Mouse (Mus musculus) midbrain, embryonic 15.5 days (tissue): ENCODE measurements around the gene Fgfr2. TPM values are rescaled to one million over a fixed set of nuclear protein-coding genes. Genes with fewer than 3 reads are reported as not detected.

Experiments used
- ATAC-seq: fragments of 200-750 bp; cut with Nextera tagmentation; replicated peaks from 2 replicates; pipeline ENCODE4 v1.8.0; 2017; ENCODE audit warnings: moderate TSS enrichment
- H3K27ac ChIP-seq: fragments of 300-500 bp; sonication (generic); 2 replicates; pipeline ENCODE4 v1.5.1; 2015; ENCODE audit warnings: mild to moderate bottlenecking, inconsistent platforms
- H3K27me3 ChIP-seq: fragments of 300-500 bp; sonication (generic); replicated peaks from 2 replicates; pipeline ENCODE4 v1.6.1; 2015; ENCODE audit warnings: inconsistent platforms
- H3K36me3 ChIP-seq: fragments of 300-500 bp; sonication (generic); replicated peaks from 2 replicates; pipeline ENCODE4 v1.6.1; 2015; ENCODE audit warnings: inconsistent platforms
- H3K4me1 ChIP-seq: fragments of 300-500 bp; sonication (generic); 2 replicates; pipeline ENCODE4 v1.6.1; 2015; ENCODE audit warnings: inconsistent platforms
- H3K4me2 ChIP-seq: fragments of 300-500 bp; sonication (generic); 2 replicates; pipeline ENCODE4 v1.6.1; 2015; ENCODE audit warnings: inconsistent platforms, mild to moderate bottlenecking, moderate library complexity
- H3K4me3 ChIP-seq: fragments of 300-500 bp; sonication (generic); 2 replicates; pipeline ENCODE4 v1.5.1; 2015; ENCODE audit warnings: mild to moderate bottlenecking, inconsistent platforms
- H3K9ac ChIP-seq: fragments of 300-500 bp; sonication (generic); 2 replicates; pipeline ENCODE4 v1.6.1; 2015; ENCODE audit warnings: mild to moderate bottlenecking, inconsistent platforms
- H3K9me3 ChIP-seq: fragments of 300-500 bp; sonication (generic); 2 replicates; pipeline ENCODE4 v1.6.1; 2016; ENCODE audit warnings: inconsistent platforms
- whole genome bisulfite sequencing: fragments of 180-500 bp; shearing (Covaris S2); methylation state at CpG from one replicate; pipeline ENCODE4 v1.1.7; 2015; ENCODE audit warnings: mixed read lengths; 5-methylcytosine and 5-hydroxymethylcytosine counted together
- polyA plus RNA-seq: library from polyadenylated mRNA; unstranded; fragments of >200 nt; fragmentation: Nextera tagmentation; extraction: Ambion mirVana; gene quantifications from 2 replicates; pipeline ENCODE4 v1.2.1, GENCODE M21; 2015

Gene Fgfr2
- polyA plus RNA-seq, 1 experiment from 2014 or later = 23.3 TPM

- Histone ChIP-seq H3K27ac (no peak overlapping the region), H3K9me3 (no peaks in the 10 kb centered on the region), H3K4me3 (peak overlapping the region; percentile 47), H3K27me3 (0 out of 2 replicates have a peak, but pooled peaks cover 7% of the 10 kb centered on the region), H3K4me1 (peaks cover 23% of the 10 kb centered on the region), H3K4me2 (peak overlapping the region; percentile 98), H3K36me3 (no peaks in the 10 kb centered on the region), H3K9ac (peak overlapping the region; percentile 23; the same call in 1 of the 2 replicates)
- 1% methylated on average over 18 of the region's 18 CpGs for WGBS
- peak; percentile 67 for ATAC-seq
Measured at GRCm38 (mm10) chr7:130646762-130647139, 2476.4 kb downstream of the Fgfr2 start.

GRCm38 (mm10) chr7:130645994-130646761, 2477.0 kb downstream of the Fgfr2 start:
- Histone ChIP-seq H3K36me3 (no peaks in the 10 kb centered on the region), H3K4me1 (peaks cover 23% of the 10 kb centered on the region), H3K4me3 (peak overlapping the region; percentile 47), H3K9ac (peak overlapping the region; percentile 23), H3K4me2 (peak overlapping the region; percentile 98), H3K9me3 (no peaks in the 10 kb centered on the region), H3K27me3 (0 out of 2 replicates have a peak, but pooled peaks cover 7% of the 10 kb centered on the region), H3K27ac (peak overlapping the region; percentile 55)
- ATAC-seq = peak; percentile 75
- WGBS = under 1% methylated on average over 54 of the region's 55 CpGs

GRCm38 (mm10) chr7:130645332-130645993, 2477.7 kb downstream of the Fgfr2 start:
- peak overlapping the region; percentile 23 for H3K9ac ChIP-seq
- H3K27ac ChIP-seq = 0 out of 2 replicates have a peak overlapping the region, but pooled peaks have one; percentile 55
- ATAC-seq = 0 out of 2 replicates have a peak, but pooled peaks have one; percentile 9
- H3K27me3 ChIP-seq = 0 out of 2 replicates have a peak, but pooled peaks cover 7% of the 10 kb centered on the region
- no peaks in the 10 kb centered on the region for H3K9me3 ChIP-seq
- H3K4me1 ChIP-seq = peaks cover 23% of the 10 kb centered on the region
- peak overlapping the region; percentile 98 for H3K4me2 ChIP-seq
- WGBS = 18% methylated on average over 15 of the region's 15 CpGs
- H3K4me3 ChIP-seq = peak overlapping the region; percentile 47
- no peaks in the 10 kb centered on the region for H3K36me3 ChIP-seq

- Histone ChIP-seq H3K9ac (no peak overlapping the region), H3K36me3 (no peaks in the 10 kb centered on the region), H3K27me3 (0 out of 2 replicates have a peak, but pooled peaks cover 3% of the 10 kb centered on the region), H3K9me3 (no peaks in the 10 kb centered on the region), H3K4me2 (no peak overlapping the region), H3K4me1 (peaks cover 3% of the 10 kb centered on the region), H3K27ac (no peak overlapping the region), H3K4me3 (no peak overlapping the region)
- WGBS = 84% methylated on average over 9 of the region's 9 CpGs
- ATAC-seq = no peak
Measured at GRCm38 (mm10) chr7:130640681-130641080, 2482.5 kb downstream of the Fgfr2 start.

- Histone ChIP-seq H3K9ac (no peak overlapping the region), H3K4me2 (no peak overlapping the region), H3K27me3 (no peaks in the 10 kb centered on the region), H3K4me3 (no peak overlapping the region), H3K4me1 (no peaks in the 10 kb centered on the region; the same call in 1 of the 2 replicates), H3K27ac (no peak overlapping the region), H3K36me3 (no peaks in the 10 kb centered on the region), H3K9me3 (no peaks in the 10 kb centered on the region)
- ATAC-seq = no peak
- 40% methylated on average over 6 of the region's 6 CpGs for WGBS
Measured at GRCm38 (mm10) chr7:130637811-130638210, 2485.3 kb downstream of the Fgfr2 start.

GRCm38 (mm10) chr7:130636902-130637301, 2486.2 kb downstream of the Fgfr2 start:
- H3K9me3 ChIP-seq = no peaks in the 10 kb centered on the region
- H3K4me2 ChIP-seq = no peak overlapping the region
- no peak overlapping the region for H3K9ac ChIP-seq
- 87% methylated on average over 4 of the region's 4 CpGs for WGBS
- H3K36me3 ChIP-seq = no peaks in the 10 kb centered on the region
- H3K27ac ChIP-seq = no peak overlapping the region
- no peak for ATAC-seq
- no peaks in the 10 kb centered on the region; the same call in 1 of the 2 replicates for H3K4me1 ChIP-seq
- H3K4me3 ChIP-seq = no peak overlapping the region
- H3K27me3 ChIP-seq = no peaks in the 10 kb centered on the region

GRCm38 (mm10) chr7:130636274-130636673, 2486.9 kb downstream of the Fgfr2 start:
- H3K9me3 ChIP-seq = no peaks in the 10 kb centered on the region
- no peak overlapping the region for H3K4me2 ChIP-seq
- WGBS = 86% methylated on average over 3 of the region's 3 CpGs
- no peak for ATAC-seq
- no peak overlapping the region for H3K27ac ChIP-seq
- no peaks in the 10 kb centered on the region; the same call in 1 of the 2 replicates for H3K4me1 ChIP-seq
- no peaks in the 10 kb centered on the region for H3K36me3 ChIP-seq
- H3K4me3 ChIP-seq = no peak overlapping the region
- no peaks in the 10 kb centered on the region for H3K27me3 ChIP-seq
- H3K9ac ChIP-seq = no peak overlapping the region

- 61% methylated on average over 7 of the region's 7 CpGs for WGBS
- Histone ChIP-seq H3K27ac (no peak overlapping the region), H3K9ac (no peak overlapping the region), H3K36me3 (no peaks in the 10 kb centered on the region), H3K27me3 (no peaks in the 10 kb centered on the region), H3K9me3 (no peaks in the 10 kb centered on the region), H3K4me3 (no peak overlapping the region), H3K4me1 (no peaks in the 10 kb centered on the region; the same call in 1 of the 2 replicates), H3K4me2 (no peak overlapping the region)
- no peak for ATAC-seq
Measured at GRCm38 (mm10) chr7:130635212-130635611, 2487.9 kb downstream of the Fgfr2 start.

- H3K36me3 ChIP-seq = no peaks in the 10 kb centered on the region
- no peak overlapping the region for H3K9ac ChIP-seq
- no peak overlapping the region for H3K4me2 ChIP-seq
- WGBS = 96% methylated on average over 4 of the region's 4 CpGs
- H3K9me3 ChIP-seq = no peaks in the 10 kb centered on the region
- H3K27me3 ChIP-seq = no peaks in the 10 kb centered on the region
- ATAC-seq = no peak
- no peak overlapping the region for H3K4me3 ChIP-seq
- H3K27ac ChIP-seq = no peak overlapping the region
- no peaks in the 10 kb centered on the region; the same call in 1 of the 2 replicates for H3K4me1 ChIP-seq
Measured at GRCm38 (mm10) chr7:130634259-130634871, 2488.8 kb downstream of the Fgfr2 start.

- H3K36me3 ChIP-seq = no peaks in the 10 kb centered on the region
- ATAC-seq = no peak
Measured at GRCm38 (mm10) chr7:130632379-130632732, 2490.8 kb downstream of the Fgfr2 start.

GRCm38 (mm10) chr7:130631553-130632378, 2491.4 kb downstream of the Fgfr2 start:
- 58% methylated on average over 22 of the region's 22 CpGs for WGBS

More at GRCm38 (mm10) chr7:130632379-130632732, 2490.8 kb downstream of the Fgfr2 start:
- Histone ChIP-seq H3K9ac (no peak overlapping the region), H3K4me1 (no peaks in the 10 kb centered on the region), H3K4me3 (no peak overlapping the region), H3K27me3 (no peaks in the 10 kb centered on the region), H3K27ac (no peak overlapping the region), H3K4me2 (no peak overlapping the region), H3K9me3 (no peaks in the 10 kb centered on the region)
- WGBS = 89% methylated on average over 5 of the region's 5 CpGs

More at GRCm38 (mm10) chr7:130631553-130632378, 2491.4 kb downstream of the Fgfr2 start:
- no peaks in the 10 kb centered on the region for H3K4me1 ChIP-seq
- no peak overlapping the region for H3K27ac ChIP-seq
- no peaks in the 10 kb centered on the region for H3K27me3 ChIP-seq
- no peak for ATAC-seq
- H3K4me3 ChIP-seq = no peak overlapping the region
- no peaks in the 10 kb centered on the region for H3K9me3 ChIP-seq
- H3K9ac ChIP-seq = no peak overlapping the region
- H3K36me3 ChIP-seq = no peaks in the 10 kb centered on the region
- H3K4me2 ChIP-seq = no peak overlapping the region
